Mouse (Mus musculus): ENCODE results near the gene Sez6l. TPM values are rescaled to one million over a fixed set of nuclear protein-coding genes. Genes with fewer than 3 reads are reported as not detected.

The Sez6l gene
- total RNA-seq, 2 experiments from 2014 or later: 0.42 to 0.72 TPM

GRCm38 (mm10) chr5:112533312-112534075 is 43.5 kb downstream of the Sez6l start:
- DNase-seq: no peak

- DNase-seq: no peak
Observed at GRCm38 (mm10) chr5:112532894-112533293, 44.1 kb downstream of the Sez6l start.

DNA sequence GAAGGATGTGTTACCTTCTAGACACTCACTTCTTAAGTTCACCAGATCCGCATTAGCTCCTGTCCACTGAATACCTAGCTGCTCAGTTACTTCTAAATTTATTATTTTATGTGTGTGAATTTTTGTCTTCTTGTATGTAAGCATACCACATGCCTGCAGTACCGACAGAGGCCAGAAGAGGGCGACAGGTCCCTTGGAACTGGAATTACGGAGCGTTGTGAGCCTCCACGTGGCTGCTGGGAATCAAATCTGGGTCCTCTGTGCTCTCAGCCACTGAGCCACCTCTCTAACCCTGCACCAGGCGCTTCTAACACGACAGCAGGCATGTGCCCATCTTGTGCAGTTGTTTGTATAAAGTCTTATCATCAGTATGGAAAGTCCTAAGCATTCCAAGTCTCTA is 44.8 kb downstream of the Sez6l start:
- no peak for DNase-seq

- no peak for DNase-seq
Observed at GRCm38 (mm10) chr5:112531111-112531510, 45.9 kb downstream of the Sez6l start.

- DNase-seq: no peak
Observed at GRCm38 (mm10) chr5:112526936-112527335, 50.0 kb downstream of the Sez6l start.

DNA sequence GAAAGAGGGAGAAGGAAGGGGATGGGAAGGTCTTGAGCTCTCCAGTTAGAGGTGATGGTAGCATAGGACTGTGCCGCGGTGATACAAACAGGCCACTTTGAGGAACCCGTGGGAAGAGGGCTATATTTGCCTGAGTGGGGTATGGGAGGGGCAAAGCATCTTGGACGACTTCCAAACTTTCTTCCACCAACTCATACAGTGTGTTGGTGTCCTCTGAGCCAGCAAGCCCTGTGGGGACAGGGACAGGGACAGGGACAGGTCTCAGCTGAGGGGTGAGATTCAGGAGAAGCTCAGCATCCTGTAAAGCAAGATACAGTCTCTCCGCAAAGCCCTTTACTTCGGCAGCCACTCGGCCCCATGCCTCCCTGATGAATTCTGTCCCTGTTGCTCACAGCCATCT is 50.5 kb downstream of the Sez6l start:
- no peak for DNase-seq

GRCm38 (mm10) chr5:112525980-112526379 is 51.0 kb downstream of the Sez6l start:
- DNase-seq: no peak

- no peak for DNase-seq
Observed at GRCm38 (mm10) chr5:112525271-112525670, 51.7 kb downstream of the Sez6l start.

- DNase-seq: no peak
Observed at GRCm38 (mm10) chr5:112523796-112524195, 53.2 kb downstream of the Sez6l start.

DNA sequence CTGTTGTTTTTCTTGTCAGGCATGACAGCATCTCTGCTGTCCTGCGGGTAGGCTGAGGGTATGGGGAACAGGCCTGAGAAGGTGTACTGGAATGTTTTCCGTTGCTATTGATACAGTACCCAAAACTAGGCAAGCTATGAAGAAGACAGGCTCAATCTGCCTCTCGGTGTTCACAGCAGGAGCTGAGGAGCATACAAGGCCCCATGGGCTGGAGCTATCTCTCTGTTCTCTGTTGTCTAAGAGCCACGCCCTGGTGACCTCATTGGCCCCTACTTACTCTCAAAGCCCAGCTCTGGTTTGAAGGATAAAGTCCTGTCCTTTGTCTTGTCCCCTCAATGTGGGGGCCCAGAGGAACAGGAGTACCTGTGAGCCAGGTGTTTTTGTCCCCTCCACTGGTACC is 53.7 kb downstream of the Sez6l start:
- DNase-seq: no peak

DNA sequence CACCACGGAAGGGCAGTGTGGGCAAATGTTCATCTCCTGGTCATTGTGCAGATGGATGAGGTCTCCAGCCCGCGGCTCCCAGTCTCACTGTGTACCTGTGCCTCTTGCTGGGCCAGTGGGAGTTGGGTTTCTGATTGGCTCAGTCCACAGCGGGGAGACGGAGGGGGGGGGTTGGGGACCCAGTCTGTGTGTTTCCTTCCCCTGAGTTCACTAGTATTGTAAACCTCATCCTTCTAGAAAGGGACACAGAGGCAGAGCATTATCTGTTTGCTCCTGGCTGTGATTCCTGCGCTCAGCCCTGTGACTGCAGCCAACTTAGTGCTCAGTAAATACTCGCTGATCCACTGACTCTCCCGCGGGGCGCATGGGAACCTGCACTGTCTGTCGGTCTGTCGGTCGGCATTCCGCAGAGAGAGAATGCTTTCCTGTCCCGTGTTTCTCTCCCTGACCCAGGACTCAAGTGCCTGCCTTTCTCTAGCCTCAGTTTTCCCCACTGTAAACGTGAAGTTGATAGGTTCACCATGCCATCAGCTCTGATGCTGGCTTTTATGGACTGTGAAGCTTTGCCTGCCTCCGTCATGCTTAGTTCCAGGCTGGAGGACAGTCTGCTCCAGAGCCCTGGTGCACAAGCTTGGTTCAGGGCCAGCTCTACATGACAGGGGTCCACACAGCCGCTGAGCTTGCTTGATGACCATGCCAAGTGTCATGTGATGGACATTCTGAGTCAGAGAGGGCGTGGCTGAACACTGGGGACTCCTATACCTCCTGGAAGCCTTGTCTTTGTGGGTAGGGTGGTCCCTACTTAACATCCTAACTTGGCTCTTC is 55.1 kb downstream of the Sez6l start:
- no peak for DNase-seq

DNA sequence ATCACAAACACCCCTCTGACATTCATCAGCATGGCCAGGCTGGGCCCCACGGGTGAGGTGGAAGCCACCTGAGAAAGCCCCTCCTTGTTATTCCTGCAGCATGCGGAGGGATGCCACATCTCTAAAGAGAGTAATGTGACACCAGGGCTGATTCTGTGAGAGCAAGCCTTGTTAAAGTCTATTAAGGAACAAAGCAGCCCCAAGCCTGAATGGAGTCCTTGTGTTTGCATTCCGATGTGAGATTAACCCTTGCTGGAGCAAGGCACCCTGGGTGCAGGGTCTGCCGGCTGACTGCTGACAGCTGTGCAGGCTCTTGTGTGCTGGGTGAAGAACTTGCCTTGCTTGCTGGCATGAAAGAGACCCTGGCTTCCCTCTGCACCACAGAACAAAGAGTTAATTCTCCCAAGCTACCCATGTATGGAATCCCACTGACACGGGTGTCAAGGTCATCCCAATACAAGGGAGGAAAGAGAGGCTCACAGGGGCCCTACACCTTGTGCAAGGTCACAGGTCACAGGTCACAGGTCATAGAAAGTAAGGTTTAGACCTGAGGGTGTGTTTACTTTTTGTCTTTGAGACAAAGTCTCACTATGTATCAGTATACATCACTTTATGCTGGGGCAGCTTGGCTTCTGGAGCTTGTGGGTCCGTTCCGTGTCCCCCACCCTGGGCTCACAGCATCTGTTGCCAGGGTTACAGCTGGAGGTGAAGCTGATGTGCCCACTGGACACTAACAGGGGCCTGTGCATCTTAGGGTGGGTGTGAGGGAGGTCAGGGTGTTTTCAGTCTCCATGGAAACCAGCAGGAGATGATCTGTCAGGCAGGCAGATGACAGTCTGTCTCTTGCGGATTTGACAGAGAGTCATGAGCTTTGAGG is 55.9 kb downstream of the Sez6l start:
- no peak for DNase-seq

DNA sequence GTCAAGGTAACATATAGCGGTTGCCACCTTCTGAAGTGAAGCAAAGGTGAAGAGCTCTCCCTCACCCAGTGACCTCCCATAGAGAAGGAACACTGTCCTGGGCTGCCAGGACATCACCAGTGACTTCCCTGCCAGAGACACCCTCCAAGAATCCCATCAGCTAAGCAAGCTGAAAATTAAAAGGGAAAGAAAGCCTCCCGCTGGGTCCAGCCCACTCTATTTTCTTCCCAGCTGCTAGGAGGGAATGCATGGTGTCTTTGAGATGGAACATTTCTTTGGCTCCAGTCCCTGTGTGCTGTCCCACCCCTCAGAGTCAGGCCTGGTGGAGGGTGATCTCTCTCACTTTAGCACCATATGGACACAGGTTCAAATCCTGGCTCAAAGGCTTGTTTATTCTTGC is 58.2 kb downstream of the Sez6l start:
- DNase-seq: no peak

DNA sequence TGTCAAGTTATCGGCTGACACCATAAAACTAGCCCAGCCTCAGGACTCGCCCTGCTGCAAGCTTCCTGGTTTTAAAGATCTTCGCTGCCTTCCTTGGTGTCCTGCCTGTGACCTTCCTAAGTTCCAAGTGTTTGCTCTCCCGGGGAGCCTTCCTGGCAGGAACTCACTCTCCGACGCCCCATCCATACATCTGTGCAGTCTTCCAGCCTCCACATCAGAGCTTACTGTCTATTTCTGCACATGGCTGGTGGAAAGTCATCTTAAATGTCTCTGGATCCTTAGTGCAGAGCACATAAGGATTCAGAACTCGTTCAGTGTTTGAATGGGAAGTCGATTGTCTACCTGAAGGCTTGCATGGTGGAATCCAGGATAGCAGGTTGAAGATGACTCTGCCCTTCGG is 59.5 kb downstream of the Sez6l start:
- DNase-seq: no peak

- DNase-seq: no peak
Observed at GRCm38 (mm10) chr5:112516527-112516926, 60.5 kb downstream of the Sez6l start.

- no peak for DNase-seq
Observed at GRCm38 (mm10) chr5:112510351-112510750, 66.6 kb downstream of the Sez6l start.

DNA sequence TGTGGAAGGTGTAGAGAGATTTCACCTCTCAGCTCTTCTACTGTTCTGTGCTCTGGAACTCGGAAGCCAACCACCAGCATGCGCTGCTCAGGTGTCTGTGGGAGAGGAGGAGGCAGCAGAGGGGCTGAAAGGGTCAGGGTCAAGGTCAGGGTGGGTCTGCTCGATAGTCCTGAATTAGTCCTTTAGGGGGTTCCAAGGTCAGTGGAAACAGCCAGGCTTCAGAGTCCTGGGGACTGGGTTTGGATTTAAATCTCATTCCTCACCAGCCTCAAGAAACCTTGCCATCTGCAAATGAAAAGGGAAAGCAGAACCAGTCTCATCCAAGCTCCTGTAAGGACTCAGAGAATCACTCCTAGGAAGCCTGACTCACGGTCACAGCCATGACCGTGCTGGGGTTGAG is 67.1 kb downstream of the Sez6l start:
- DNase-seq: no peak

DNA sequence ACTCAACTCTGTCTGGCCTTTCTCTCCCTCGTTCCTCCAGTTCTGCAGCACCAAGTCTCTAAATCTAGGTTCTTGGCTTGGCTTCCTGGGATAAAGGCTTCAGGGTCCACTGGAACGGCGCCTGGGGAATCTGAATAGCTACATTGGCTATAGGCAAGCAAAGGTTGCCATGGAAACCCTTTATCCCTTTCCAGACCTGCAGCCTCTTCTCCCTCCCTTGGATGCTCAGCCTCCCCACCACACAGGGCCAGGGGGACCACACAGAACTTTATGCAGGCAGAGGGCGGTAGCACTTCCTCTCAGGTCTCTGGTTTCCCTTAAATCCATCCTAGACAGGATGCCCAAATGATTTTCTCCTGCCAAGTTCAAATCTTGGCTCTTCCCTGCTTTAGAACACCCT is 71.4 kb downstream of the Sez6l start:
- DNase-seq: no peak

DNA sequence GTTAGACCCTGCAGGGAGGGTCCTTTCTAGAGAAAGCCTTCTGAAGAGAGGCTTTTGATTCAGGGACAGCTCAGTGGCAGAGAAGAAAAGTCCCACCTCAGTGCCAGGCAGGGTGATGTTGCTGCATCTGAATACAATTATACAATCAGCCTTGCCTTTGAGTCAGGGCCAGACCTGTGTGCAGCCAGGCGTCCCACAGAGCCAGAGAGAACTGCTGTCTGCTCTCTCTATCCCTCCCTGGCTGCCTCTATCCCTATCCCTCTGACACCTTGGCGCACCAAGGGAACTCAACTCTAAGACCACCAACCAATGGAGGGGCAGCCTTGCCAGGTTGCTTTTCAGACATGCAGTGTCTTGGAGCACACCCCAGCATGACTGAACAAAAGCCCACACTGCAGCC is 75.6 kb downstream of the Sez6l start:
- no peak for DNase-seq

DNA sequence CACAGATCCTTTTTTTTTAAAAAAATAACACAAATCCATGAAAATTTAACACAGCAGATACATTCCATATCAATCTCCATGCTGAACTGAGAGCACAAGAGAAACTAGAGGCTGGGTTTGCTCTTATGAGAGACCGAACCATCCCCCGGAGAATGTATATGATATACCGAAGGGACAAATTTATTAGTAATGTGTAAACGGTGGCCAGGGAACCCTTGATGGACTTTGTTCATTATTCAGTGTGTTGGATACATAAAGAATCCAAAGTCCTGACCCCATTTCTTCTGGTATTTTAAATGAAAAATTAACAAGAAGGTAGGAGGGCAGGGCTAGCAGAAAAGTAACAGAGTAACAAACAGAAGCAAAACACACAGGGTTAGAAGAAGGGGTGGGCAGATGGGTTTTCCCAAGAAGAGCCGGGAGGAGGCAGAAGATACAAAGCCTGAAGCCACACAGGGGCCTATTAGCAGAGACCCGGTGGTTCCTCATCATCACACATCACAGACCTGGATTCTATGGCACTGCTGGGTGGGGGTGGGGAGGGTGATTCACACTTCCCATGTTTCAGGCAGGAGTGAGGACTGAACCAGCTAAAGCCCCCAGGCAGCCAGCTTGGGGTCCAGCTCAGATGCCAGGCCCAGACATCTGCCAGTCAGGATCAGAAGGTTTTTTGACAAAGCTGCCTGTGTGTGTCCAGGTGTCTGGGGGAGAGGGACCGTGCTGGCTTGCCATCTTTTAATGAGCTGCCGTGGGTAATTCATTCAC is 76.9 kb downstream of the Sez6l start:
- no peak for DNase-seq

- DNase-seq: no peak
Observed at GRCm38 (mm10) chr5:112498921-112499917, 77.8 kb downstream of the Sez6l start.

Measured in gastrocnemius, postnatal 10 days (tissue).